Mouse (Mus musculus) c-Kit-positive CD71-positive TER-119-negative erythroid progenitor cells, embryonic 14.5 days (primary cell): ENCODE results near the gene Agpat3.

Experiments
- DNase-seq: peaks from one replicate; pipeline ENCODE4 v3.0.0-alpha.2; 2013; ENCODE audit warnings: low read depth

The Agpat3 gene

DNA sequence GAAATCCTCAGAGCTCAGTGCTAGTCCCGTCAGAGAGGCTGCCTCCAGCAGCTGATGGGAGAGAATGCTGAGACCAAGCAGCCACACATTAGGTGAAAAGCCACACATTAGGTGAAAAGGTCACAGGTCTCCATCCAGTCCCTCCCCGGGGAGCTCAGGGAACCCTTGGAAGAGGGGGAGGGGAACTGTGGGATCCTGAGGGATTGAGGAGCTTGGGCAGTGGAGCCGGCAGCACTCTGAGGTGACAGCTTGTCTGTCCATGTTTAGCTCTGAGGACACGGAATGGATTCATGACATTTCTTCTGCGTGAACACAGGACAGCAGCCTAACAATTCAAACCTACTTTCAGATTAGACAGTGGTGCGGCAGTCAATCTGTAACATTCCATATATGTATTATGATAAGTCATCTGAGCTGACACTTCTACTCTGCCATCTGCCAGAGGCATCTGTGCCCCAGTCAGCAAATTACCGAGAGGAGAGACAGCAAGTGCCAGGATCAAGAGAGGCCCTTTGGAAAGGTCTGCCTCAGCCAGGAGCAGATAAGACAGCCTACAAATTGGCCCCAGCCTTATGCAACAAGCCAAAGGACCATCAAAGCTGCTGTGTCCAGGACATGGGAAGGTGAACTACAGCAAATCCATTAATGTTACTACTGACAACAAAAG lies 28.9 kb downstream of the Agpat3 start:
- no peak for DNase-seq

DNA sequence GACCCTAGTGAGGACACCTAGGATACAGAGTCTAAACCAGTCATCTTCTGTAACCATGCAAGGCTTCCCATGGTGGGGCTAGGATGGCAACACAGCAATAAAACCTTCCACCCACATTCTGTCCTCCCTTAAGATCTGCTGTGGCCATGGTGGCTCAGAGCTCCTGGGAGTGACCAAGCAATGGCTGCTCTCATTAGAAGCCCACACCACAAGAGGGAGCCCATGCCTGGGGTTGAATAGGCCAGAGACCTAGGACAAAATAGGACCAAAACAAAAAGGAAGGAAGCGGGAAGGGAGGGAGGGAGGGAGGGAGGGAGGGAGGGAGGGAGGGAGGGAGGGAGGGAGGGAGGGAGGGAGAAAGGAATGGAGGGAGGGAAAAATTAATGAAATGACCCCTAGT lies 29.5 kb downstream of the Agpat3 start:
- peak; percentile 8 for DNase-seq

DNA sequence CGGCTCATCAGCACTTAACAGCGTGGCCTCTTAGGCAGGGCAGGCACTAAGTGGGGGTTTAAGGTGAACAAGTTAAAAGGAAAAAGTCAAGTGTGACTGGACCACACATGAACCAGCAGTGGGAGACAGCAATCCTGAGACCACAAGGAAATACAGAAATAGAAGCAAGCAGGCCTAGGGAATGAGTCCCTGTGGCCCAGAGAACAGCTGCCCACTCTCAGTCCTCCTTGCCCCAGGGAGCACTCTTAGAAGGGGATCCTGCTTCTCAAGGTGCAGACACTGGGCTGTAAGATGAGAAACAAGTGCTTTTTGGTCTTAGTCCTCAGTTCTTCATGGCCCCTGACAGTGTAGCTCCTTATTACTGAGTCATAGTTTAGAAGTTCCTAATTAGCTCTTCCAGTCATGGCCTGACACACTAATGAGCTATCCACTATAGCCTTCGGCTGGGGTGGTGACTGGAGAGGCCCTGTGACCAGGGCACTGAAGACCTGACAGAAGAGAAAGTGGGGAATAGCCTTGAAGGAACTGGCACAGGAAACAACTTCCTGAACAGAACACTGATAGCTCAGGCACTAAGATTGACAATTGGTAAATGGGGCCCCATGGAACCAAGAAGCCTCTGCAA lies 31.0 kb downstream of the Agpat3 start:
- no peak for DNase-seq

DNA sequence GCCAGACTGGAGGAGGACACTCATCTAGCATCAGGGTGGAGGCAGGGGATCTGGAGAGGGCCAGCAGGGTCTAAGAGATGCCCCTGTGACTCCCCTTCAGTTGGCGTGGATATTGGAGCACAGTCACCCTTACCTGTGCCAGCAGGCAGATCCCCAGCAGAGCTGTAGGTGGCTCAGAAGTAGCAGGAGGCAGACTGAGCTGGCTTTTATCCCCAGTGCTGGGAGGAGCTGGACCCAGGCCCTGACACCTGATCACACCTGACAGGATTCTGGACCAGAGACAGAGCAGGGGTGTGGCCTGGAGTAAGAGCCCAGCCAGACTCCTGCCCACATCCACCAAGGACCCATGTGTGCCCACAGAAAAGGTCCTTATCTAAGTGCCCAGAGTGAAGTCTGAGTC lies 31.8 kb downstream of the Agpat3 start:
- no peak for DNase-seq

DNA sequence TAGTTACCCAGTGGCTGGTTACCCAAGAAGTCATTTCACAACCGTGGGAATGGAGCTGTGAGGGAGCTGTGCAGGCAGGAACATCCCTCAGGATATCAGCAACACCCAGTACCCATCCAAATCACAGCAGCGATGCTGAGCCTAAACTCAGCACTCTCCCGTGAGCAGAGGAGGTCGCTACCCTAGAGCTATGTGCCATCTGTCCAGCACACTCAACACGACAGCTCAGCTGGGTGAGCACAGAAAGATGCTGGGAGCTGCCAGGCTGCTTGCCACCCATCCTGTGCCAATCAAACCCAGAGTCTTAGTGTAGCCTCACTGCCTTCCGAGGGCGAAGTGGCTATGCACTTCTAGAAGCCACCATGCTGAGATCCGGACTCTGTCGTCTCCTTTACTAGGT lies 32.3 kb downstream of the Agpat3 start:
- DNase-seq: no peak

DNA sequence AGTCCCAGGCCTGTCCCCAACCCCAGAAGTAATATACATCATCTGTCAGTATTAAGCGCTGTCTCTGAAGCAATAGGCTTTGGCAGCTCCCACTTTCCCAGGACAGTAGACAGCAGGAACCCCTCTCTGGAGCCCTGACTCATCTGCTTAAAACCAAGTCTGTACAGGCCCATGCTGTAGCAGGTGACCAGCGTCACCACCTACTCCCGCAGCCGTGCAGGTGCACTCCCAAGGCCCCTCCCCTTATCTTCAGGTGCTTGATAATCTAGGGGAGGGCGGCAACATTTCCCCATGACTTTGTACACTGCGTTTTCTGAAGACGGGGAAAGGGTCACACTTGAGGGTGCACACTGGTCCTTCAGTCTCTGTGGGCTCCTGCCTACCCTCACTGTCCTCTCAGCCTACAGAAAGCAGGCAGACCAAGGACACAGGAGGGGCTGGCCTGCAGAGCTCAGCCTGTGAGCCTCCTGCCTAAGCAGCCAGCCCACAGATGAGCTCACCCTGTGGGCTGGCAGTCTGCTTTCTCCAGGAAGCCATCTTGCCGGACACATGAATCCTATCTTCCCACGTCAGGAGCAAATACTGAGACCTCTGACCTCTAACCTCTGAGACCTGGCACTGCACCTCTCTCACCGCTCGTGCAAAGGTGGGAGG lies 34.9 kb downstream of the Agpat3 start:
- no peak for DNase-seq

DNA sequence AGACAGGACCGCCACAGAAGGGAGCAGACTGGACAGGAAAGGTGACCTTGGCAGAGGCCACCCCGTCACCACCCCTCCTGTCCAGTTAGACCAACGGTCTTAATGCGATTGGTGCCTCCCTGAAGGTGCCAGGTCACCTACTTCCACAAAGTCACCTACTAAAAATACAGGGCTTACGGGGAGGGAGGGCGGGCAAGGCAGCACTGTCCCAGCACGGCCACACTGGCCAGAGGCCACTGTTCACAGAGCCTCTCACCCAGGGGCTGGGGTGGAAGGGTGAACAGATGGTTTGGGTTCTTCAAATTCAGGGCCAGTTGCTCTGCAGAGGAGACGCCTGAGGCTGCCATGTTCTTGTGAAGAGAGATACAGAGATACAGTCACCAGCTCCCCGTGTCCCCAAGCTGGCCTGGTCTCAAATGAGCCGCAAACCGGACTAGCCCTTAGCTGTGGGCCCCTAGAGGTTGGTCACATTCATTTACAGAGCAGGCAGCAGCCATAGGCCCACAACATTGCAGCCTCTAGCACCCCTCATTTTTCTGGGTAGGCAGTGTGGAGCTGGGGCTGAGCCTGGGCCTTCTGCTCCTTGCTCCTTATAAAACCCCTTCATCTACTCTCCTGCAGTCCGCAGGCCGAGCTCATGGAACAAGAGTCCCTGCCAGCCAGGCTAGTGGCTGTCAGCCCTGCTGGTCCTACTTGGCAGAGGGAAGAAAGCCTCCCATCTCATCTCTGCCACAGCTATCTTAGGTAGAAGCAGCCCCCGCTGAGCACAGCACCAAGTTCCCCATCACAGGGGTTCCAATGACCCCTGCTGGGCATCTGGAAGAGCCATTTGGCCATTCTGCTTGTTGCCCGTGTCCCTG lies 35.8 kb downstream of the Agpat3 start:
- DNase-seq: no peak

DNA sequence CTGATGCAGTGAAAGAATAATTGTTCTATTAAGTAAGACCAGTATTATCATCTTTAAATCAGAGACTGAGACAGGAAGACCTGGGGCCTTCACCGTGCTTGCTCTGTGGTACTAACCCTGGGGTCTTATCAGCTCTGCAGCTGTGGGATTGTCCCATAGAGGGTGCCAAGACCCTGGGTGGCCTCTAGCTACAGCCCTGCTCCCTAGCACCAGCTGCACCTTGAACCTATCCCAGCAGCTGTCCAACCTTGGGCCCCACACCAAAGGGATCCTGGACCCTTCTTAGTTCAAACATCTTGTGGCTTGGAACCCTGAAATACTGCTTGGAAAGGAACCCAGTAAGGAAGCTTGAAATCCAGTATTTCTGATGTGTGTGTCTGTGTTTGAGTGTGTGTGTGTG lies 37.1 kb downstream of the Agpat3 start:
- no peak for DNase-seq

DNA sequence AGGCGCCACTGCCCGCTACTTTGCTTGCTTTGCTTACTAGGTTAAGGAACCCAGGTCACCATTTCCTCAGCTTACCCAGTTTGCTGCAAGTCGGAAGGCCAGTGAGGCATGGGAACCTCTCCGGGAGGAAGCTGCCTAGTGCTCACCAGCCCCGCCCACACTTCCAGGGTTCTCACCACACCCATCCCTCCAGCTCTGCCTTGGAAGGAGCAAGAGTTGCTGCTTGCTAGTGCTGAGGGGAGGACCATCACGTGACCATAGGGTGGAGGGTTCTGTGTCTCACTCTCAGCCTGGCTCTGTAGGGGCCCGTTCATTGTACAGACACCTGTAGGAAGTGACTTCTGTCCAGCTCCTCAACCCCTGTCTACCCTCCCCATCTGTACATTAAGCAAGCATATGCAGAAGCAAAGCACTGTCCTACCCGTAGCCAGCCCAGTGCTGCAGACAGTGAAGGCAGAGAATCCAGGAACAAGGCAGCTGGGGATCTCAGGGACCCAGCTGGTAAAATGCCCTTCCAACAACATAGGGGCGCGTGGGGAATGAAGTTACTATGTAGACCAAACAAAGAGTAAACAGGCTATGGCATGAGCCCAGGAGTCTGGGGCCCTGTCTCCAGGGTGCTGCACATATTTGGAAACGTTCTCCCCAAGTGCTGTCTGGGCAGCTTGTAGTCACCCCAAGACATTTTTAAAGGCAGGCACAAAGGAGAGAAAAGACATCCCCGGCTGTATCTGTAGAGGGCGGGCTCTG lies 40.2 kb downstream of the Agpat3 start:
- DNase-seq: peak; percentile 8

DNA sequence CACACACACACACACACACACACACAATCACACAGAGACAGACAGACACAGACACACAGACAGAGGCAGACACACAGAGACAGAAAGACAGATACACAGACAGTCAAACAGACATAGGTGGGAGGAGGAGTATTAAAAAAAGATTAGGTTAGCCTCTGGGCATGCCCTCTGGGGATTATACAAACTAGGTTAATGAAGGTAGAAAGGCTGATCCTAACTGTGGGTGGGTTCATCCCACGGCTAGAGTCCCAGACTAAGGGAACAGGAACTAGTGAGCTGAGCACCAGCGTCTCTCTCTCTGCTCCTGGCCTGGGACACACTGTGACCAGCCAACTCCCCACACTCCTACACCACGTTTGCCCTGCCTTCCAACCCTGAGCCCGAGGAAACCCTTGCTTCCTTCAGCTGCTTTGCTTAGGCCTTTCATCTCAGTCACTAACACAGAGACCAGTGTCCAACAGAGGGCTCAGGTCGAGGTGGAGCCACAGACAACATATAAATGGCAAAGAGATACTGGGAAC lies 41.5 kb downstream of the Agpat3 start:
- DNase-seq: no peak

DNA sequence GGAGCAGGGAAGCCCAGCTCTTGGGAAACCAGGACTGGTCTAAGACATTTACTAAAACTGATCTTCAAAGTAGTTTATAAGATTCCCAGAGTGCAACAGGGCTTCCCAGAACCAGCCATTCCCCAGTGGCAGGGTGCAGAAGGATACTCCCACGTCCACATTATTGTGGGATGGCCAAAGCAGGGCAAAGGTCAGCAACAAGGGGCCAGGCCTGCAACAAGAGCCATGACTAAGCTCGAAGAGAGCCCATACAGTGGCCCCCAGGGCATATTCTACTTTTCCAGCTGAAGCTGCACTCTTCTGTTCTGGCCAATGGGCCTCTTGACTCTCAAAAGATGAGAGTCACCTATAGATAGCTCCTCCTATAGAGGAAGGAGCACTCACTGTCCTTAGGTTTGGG lies 43.7 kb downstream of the Agpat3 start:
- DNase-seq: no peak

DNA sequence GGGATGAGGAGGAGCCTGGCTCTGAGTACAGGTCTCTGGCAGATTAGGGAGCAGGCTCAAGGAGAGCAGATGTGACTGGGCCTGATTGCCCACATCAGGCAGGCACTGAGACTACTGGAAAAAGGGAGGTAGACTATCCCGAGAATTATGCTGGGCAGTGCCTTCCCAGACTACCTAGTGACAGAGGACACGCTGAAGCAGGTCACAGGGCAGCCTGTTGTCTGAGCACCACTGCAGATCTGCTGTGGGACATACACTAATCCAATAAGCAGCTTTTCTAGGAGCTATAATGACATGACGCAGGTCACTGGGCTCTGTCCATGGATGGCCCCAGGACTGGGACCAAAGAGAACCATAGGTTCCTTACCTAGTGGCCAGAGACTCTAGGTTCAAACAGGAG lies 44.9 kb downstream of the Agpat3 start:
- no peak for DNase-seq

DNA sequence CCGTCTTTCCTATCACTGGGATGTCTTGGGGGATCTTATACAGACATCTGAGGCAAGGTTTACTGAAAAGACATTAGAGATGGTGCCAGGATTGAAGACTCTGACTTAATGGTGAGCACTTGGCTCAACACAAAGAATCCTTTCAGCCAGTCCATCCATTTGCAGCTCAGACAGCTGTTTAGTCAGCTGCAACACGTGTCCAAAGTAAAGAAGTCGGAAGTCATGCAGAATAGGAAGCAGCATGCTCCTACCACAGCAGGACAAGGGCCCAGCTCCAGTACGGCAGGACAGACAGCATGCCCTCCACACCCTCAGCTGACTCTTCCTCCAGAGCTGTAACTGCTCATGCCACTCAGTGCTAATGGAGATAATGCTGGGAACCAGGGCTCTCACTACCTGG lies 46.3 kb downstream of the Agpat3 start:
- no peak for DNase-seq

DNA sequence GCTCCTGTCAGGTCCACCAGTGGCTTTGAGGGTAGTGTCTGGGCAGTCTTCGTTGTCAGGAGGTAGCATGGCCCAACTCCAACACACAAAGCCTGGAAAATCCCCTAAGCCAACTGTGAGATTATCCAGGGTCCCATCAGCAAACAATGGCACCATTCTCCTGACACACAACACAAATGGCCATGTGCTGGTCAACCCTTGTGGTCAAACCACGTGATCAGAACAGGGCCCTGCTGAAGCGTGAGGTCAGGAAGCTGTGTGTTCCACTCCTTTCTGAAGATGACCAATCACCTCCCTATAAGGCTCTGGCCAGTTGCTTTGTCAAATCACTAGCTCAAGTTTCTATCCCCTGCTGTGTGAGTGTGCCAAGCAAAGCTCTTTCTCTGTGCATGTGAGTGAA lies 47.3 kb downstream of the Agpat3 start:
- no peak for DNase-seq

DNA sequence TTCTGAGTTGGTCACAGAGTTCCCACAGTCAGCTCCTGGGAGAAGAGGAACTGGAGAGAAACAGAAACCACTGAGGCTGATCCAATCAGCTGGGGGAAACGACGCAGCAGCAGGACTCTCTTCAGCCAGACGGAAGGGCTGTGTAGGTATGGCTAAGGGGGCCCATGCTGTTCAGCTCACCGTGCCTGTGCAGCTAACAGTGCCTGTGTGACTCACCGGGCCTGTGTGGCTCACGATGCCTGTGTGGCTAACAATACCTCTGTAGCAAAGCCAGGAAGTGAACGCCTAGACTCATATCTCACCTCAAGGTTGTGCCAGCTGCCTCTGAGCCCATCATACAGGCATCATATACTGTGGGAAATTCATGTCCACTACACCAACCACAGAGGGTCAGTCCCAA lies 48.6 kb downstream of the Agpat3 start:
- no peak for DNase-seq

DNA sequence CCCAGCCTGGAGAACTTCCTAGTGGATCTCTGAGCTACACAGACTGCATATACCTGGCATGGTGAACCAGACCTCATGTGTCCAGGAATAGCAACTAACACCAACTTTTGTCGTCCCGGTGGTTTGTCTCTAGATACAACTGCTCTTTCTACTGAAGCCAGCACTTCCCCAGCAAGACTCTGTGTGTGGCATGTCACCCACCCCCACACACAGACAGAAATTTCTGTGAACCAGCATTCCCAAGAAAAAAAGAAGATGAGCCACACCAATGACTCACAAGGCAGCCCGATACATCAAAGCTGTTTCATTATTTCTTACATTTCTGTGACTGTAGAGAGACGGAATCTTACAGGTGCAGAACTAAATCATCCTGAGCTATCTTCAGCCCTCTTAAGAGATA lies 52.2 kb downstream of the Agpat3 start:
- no peak for DNase-seq

DNA sequence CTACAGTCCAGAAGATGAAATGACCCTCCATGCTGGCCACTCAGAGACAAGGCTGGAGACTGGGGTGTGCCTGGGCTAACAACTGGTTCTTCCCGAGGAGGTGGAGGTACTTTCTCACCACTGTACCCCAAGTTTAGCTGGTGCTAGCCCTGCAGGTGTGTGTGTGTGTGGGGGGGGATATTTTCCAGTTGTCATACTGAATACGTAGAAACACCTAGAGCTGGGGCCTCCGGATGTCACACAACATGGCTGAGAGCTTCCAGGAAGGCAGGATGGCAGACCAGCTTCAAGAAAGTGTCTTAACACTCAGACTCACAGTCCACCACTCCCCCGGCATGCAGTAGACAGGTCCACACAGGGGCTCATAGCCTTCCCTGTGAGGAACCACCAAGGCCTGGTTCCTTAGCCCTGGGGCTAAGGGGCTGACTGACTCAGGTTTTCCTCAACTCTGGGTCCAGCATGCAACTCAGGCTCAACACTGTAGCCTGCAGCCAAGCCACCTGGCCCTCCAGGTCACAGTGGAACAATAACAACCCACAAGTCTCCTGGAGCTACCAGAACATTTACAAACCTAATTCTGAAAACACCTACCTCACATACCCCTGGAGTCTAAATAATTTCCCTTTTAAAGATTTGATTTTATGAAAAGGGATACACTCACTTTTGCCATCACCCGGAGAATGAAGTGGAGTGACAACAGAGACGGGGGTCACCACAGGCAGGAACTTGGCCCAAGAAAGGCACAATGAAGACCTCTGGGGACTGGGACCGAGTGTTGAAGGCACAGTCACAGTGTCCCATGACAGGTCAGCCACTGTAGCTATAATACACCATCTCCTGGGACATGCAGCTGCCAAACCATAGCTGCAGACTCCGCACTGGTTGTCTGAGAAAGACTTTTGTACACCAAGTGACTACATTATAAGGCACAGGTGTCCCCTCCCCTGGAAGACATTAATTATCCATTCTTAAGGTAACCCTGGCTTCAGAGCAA lies 53.3 kb downstream of the Agpat3 start:
- DNase-seq: no peak

DNA sequence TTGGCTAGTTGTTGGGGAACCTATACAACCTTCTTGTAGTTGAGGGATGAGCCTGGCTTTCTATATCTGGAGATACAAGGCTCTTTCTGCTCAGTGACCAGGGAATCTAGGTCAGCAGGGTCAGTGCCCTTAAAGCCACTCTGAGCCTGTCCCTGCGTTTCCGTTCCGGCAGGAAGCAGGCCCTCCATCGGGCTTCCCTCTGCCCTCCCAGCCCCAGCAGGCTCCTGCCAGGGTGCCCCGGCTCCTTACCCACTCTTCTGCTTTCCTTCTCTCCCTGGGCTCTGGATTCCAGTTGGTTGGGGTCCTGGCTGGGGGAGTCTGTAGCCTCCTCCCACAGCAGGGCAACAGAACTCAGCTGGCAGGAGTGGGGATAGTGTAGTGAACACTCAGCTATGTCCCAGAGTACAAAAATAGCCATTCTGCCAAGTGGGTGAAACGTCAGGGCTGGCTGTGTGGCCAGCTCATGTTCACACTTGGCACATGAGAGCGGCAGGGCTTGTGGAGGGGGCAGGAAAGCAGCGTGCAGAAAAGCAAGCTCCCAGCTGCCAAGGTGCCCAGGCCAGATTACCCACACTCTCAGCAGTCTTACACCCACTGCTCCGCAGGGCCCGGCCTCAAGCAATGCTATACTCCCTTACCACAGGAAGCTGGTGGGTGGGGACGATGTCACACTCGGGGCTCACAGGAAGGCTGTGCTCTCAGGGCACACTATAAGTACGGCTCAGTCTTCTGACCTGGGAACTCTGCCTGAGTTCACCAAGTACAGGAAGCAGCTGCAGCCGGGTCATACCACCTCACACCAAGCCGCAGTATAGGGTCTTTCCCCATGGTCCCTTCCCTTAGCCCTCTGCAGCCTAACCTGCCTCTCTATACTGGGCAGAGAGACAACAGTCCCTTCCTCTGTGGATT lies 54.5 kb downstream of the Agpat3 start:
- no peak for DNase-seq

DNA sequence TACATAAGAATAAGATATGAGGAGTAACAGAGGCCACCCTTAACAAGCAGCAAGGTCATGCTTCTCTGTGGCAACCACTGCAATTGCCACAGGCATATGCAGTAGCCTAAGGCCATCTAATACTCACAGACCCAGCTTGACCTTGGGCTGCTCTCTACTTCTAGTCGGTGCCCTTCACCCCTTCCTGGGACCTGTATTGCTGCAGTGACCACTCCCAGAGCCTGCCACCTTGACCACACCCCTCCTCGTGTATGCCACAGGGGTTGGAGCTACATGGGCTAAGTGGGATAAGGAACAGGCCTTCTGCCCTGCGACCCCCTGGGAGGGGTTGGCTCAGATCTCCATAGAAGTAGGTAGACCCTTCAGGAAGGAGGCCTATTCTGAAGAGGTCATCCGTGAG lies 55.3 kb downstream of the Agpat3 start:
- DNase-seq: no peak
